Mouse (Mus musculus) hindbrain, postnatal 0 days (tissue): Measurements from ENCODE around the gene Cd300ld2. TPM values are rescaled to one million over a fixed set of nuclear protein-coding genes. Genes with fewer than 3 reads are reported as not detected.
A peak's percentile ranks its signal among the peaks of the same experiment; 100 is the strongest.
"Not testable (repeated sequence)": the region's sequence is repeated elsewhere in the genome, so short reads cannot be mapped to it uniquely, and the experiment has no call there.

Source experiments
- ATAC-seq: fragments of 200-750 bp; cut with Nextera tagmentation; 2 replicates; pipeline ENCODE4 v1.8.0; 2017; ENCODE audit warnings: mild to moderate bottlenecking, moderate TSS enrichment, moderate library complexity
- DNase-seq: peaks from one replicate; pipeline ENCODE4 v3.0.0-alpha.2; 2015; ENCODE audit warnings: low spot score
- H3K27ac ChIP-seq: fragments of 300-500 bp; sonication (generic); 2 replicates; pipeline ENCODE4 v1.5.1; 2014; ENCODE audit warnings: mild to moderate bottlenecking
- H3K27me3 ChIP-seq: fragments of 300-500 bp; sonication (generic); 2 replicates; pipeline ENCODE4 v1.6.1; 2014; ENCODE audit warnings: low read length, mixed read lengths; ENCODE audit not compliant: insufficient read depth
- H3K36me3 ChIP-seq: fragments of 300-500 bp; sonication (generic); 2 replicates; pipeline ENCODE4 v1.6.1; 2014; ENCODE audit warnings: low read length, mixed read lengths; ENCODE audit not compliant: insufficient read depth
- H3K4me1 ChIP-seq: fragments of 300-500 bp; sonication (generic); 2 replicates; pipeline ENCODE4 v1.6.1; 2014; ENCODE audit warnings: antibody characterized with exemption, low read length, mixed read lengths; ENCODE audit not compliant: insufficient read depth
- H3K4me2 ChIP-seq: fragments of 300-500 bp; sonication (generic); 2 replicates; pipeline ENCODE4 v1.6.1; 2014; ENCODE audit warnings: low read depth, mild to moderate bottlenecking, low read length, moderate library complexity, mixed read lengths
- H3K4me3 ChIP-seq: fragments of 300-500 bp; sonication (generic); 2 replicates; pipeline ENCODE4 v1.5.1; 2014; ENCODE audit warnings: low read length
- H3K9ac ChIP-seq: fragments of 300-500 bp; sonication (generic); replicated peaks from 2 replicates; pipeline ENCODE4 v1.6.1; 2014; ENCODE audit warnings: mild to moderate bottlenecking, low read length, moderate library complexity, mixed read lengths
- H3K9me3 ChIP-seq: fragments of 300-500 bp; sonication (generic); 2 replicates; pipeline ENCODE4 v1.6.1; 2016; ENCODE audit warnings: low read length, mixed read lengths
- CTCF ChIP-seq: IDR thresholded peaks from 2 replicates; pipeline ENCODE4 v1.5.1; 2016; ENCODE audit warnings: antibody characterized with exemption, control low read depth, low read depth
- WGBS: fragments of 180-500 bp; shearing (Covaris S2); extraction: QIAGEN DNeasy Blood & Tissue Kit; methylation state at CpG from one replicate; pipeline ENCODE4 v1.1.7; 2014; 5-methylcytosine and 5-hydroxymethylcytosine counted together
- polyA plus RNA-seq: library from polyadenylated mRNA; unstranded; fragments of >200 nt; fragmentation: Nextera tagmentation; extraction: Ambion mirVana; gene quantifications from 2 replicates; pipeline ENCODE4 v1.2.1, GENCODE M21; 2015
- total RNA-seq: library from RNA; depleted of rRNA; stranded (reverse); fragments of >200 nt; gene quantifications from 2 replicates; pipeline ENCODE4 v1.2.3, GENCODE M21; 2014

Gene Cd300ld2
- total and polyA plus RNA-seq, 2 experiments from 2014 or later, result not detected

GRCm38 (mm10) chr11:115049282-115049895 lies 33.4 kb upstream of the Cd300ld2 start:
- H3K4me1 ChIP-seq, result no peaks in the 10 kb centered on the region
- 38% methylated on average over 3 of the region's 3 CpGs for WGBS
- H3K27me3 ChIP-seq, result no peaks in the 10 kb centered on the region
- ATAC-seq, result no peak
- H3K36me3 ChIP-seq, result no peaks in the 10 kb centered on the region
- peak; percentile 49 for DNase-seq
- no peaks in the 10 kb centered on the region for H3K9me3 ChIP-seq
- H3K27ac ChIP-seq, result no peak overlapping the region
- H3K9ac ChIP-seq, result no peak overlapping the region
- peak; percentile 53 for TF ChIP-seq CTCF
- no peak overlapping the region for H3K4me3 ChIP-seq
- no peak overlapping the region for H3K4me2 ChIP-seq

GRCm38 (mm10) chr11:115048259-115048658 lies 32.3 kb upstream of the Cd300ld2 start, which contains the start of gene Cd300ld3:
Gene Cd300ld3, minus strand, starts transcription at chr11:115048409.
- TF ChIP-seq CTCF, result no peak
- ATAC-seq (no peak), DNase-seq (no peak)
- Histone ChIP-seq H3K27ac (no peak within 1 kb of the TSS), H3K4me2 (no peak within 1 kb of the TSS), H3K9ac (no peak within 1 kb of the TSS), H3K9me3 (no peaks in the 10 kb centered on the region), H3K4me1 (no peaks in the 10 kb centered on the region), H3K36me3 (no peaks in the 10 kb centered on the region), H3K4me3 (no peak within 1 kb of the TSS), H3K27me3 (no peaks in the 10 kb centered on the region)
- 63% methylated on average over 2 of the region's 2 CpGs for WGBS

- not testable (repeated sequence) for H3K4me2 ChIP-seq, H3K4me3 ChIP-seq, H3K9me3 ChIP-seq, H3K36me3 ChIP-seq, H3K4me1 ChIP-seq, ATAC-seq, H3K9ac ChIP-seq, DNase-seq, H3K27me3 ChIP-seq, H3K27ac ChIP-seq
- WGBS, result no CpG with 5 or more reads among the region's 6 CpGs
These were observed 21.7 kb upstream of the Cd300ld2 start, which contains the start of gene Cd300ld5 for GRCm38 (mm10) chr11:115037669-115038068. Gene Cd300ld5, minus strand, starts transcription at chr11:115037769.

GRCm38 (mm10) chr11:115026912-115027311 lies 10.9 kb upstream of the Cd300ld2 start, which contains the start of gene Cd300ld4:
Gene Cd300ld4, minus strand, starts transcription at chr11:115027012.
- not testable (repeated sequence) for H3K4me3 ChIP-seq, H3K9ac ChIP-seq, H3K36me3 ChIP-seq, H3K27ac ChIP-seq, H3K27me3 ChIP-seq, H3K4me1 ChIP-seq, H3K9me3 ChIP-seq, DNase-seq, H3K4me2 ChIP-seq, ATAC-seq
- WGBS, result no CpG with 5 or more reads among the region's 6 CpGs

- no peak overlapping the region for H3K27ac ChIP-seq
- DNase-seq (no peak), ATAC-seq (no peak)
- TF ChIP-seq CTCF, result no peak
- no peaks in the 10 kb centered on the region for H3K27me3 ChIP-seq
- H3K4me2 ChIP-seq, result no peak overlapping the region
- no peaks in the 10 kb centered on the region for H3K9me3 ChIP-seq
- 90% methylated on average over 5 of the region's 5 CpGs for WGBS
- no peaks in the 10 kb centered on the region for H3K36me3 ChIP-seq
- H3K4me1 ChIP-seq, result no peaks in the 10 kb centered on the region
- H3K9ac ChIP-seq, result no peak overlapping the region
- H3K4me3 ChIP-seq, result no peak overlapping the region
These were observed 11.9 kb downstream of the Cd300ld2 start for GRCm38 (mm10) chr11:115004070-115004469.

- no peak for TF ChIP-seq CTCF
- no peak for DNase-seq
- no peak for ATAC-seq
- H3K4me2 ChIP-seq, result no peak within 1 kb of the TSS
- no peaks in the 10 kb centered on the region for H3K27me3 ChIP-seq
- H3K9me3 ChIP-seq, result no peaks in the 10 kb centered on the region
- WGBS, result 82% methylated on average over 7 of the region's 7 CpGs
- H3K4me3 ChIP-seq, result no peak within 1 kb of the TSS
- H3K36me3 ChIP-seq, result no peaks in the 10 kb centered on the region
- no peak within 1 kb of the TSS for H3K9ac ChIP-seq
- no peaks in the 10 kb centered on the region for H3K4me1 ChIP-seq
- no peak within 1 kb of the TSS for H3K27ac ChIP-seq
These were observed 14.4 kb downstream of the Cd300ld2 start, which contains the start of gene Cd300c2 for GRCm38 (mm10) chr11:115001474-115002040. Gene Cd300c2, minus strand, starts transcription at chr11:115001880.

- Histone ChIP-seq H3K27ac (no peak within 1 kb of the TSS), H3K36me3 (no peaks in the 10 kb centered on the region), H3K4me1 (no peaks in the 10 kb centered on the region), H3K27me3 (no peaks in the 10 kb centered on the region), H3K9ac (no peak within 1 kb of the TSS), H3K9me3 (no peaks in the 10 kb centered on the region), H3K4me3 (no peak within 1 kb of the TSS), H3K4me2 (no peak within 1 kb of the TSS)
- WGBS, result 86% methylated on average over 4 of the region's 4 CpGs
- ATAC-seq (no peak), DNase-seq (no peak)
- TF ChIP-seq CTCF, result no peak
These were observed 26.2 kb downstream of the Cd300ld2 start, which contains the start of gene Cd300ld for GRCm38 (mm10) chr11:114989793-114990192. Gene Cd300ld, minus strand, starts transcription at chr11:114989922.
